Mouse (Mus musculus): ENCODE results near the gene Cd300lg. TPM values are rescaled to one million over a fixed set of nuclear protein-coding genes. Genes with fewer than 3 reads are reported as not detected.

The Cd300lg gene
- polyA plus RNA-seq, 2 experiments, result 0.38 to 0.56 TPM

GRCm38 (mm10) chr11:102015472-102015871, 25.8 kb upstream of the Cd300lg start:
- no peak overlapping the region for H3K4me2 ChIP-seq (ENCODE audit: low read depth)
- H3K36me3 ChIP-seq (replicated peaks; ENCODE audit: control insufficient read depth, insufficient read depth, low read depth), result no peaks in the 10 kb centered on the region
- H3K4me1 ChIP-seq (replicated peaks; ENCODE audit: control insufficient read depth in 2 of 2, insufficient read depth in 2 of 2, low read length in 1 of 2), result no peaks in the 10 kb centered on the region
- WGBS (ENCODE audit: insufficient replicate concordance), result 61% methylated on average over 6 of the region's 6 CpGs
- H3K9me3 ChIP-seq (ENCODE audit: control insufficient read depth, low read length), result no peaks in the 10 kb centered on the region
- H3K27ac ChIP-seq, result no peak overlapping the region
- no peaks in the 10 kb centered on the region for H3K27me3 ChIP-seq (ENCODE audit: control insufficient read depth, insufficient read depth, low read length)
- TF ChIP-seq CTCF (IDR thresholded peaks at IDR 0.05; ENCODE audit: low read depth), result no peak
- no peak for TF ChIP-seq EP300 (IDR thresholded peaks at IDR 0.05; ENCODE audit: low read depth)
- H3K9ac ChIP-seq (replicated peaks), result no peak overlapping the region
- no peak for ATAC-seq (ENCODE audit: insufficient read depth)
- DNase-seq (ENCODE audit: low read depth in 3 of 3, low spot score in 3 of 3), result no peak
- no peak overlapping the region for H3K4me3 ChIP-seq (ENCODE audit: insufficient read depth in 1 of 2, low read depth in 2 of 2, low read length in 2 of 2)

- Histone ChIP-seq H3K27ac (no peak overlapping the region), H3K9me3 (ENCODE audit: control insufficient read depth, low read length) (no peaks in the 10 kb centered on the region), H3K27me3 (ENCODE audit: control insufficient read depth, insufficient read depth, low read length) (no peaks in the 10 kb centered on the region), H3K4me2 (ENCODE audit: low read depth) (no peak overlapping the region), H3K36me3 (replicated peaks; ENCODE audit: control insufficient read depth, insufficient read depth, low read depth) (no peaks in the 10 kb centered on the region), H3K4me1 (replicated peaks; ENCODE audit: control insufficient read depth in 2 of 2, insufficient read depth in 2 of 2, low read length in 1 of 2) (no peaks in the 10 kb centered on the region), H3K9ac (replicated peaks) (no peak overlapping the region), H3K4me3 (ENCODE audit: insufficient read depth in 1 of 2, low read depth in 2 of 2, low read length in 2 of 2) (no peak overlapping the region)
- ATAC-seq (ENCODE audit: insufficient read depth) (no peak), DNase-seq (ENCODE audit: low read depth in 3 of 3, low spot score in 3 of 3) (no peak)
- WGBS (ENCODE audit: insufficient replicate concordance), result 52% methylated on average over 1 of the region's 1 CpGs
- TF ChIP-seq CTCF (IDR thresholded peaks at IDR 0.05; ENCODE audit: low read depth) (no peak), EP300 (IDR thresholded peaks at IDR 0.05; ENCODE audit: low read depth) (no peak)
Measured at GRCm38 (mm10) chr11:102016136-102016535, 25.2 kb upstream of the Cd300lg start.

GRCm38 (mm10) chr11:102019736-102020135, 21.6 kb upstream of the Cd300lg start:
- no peak for ATAC-seq (ENCODE audit: insufficient read depth)
- H3K36me3 ChIP-seq (replicated peaks; ENCODE audit: control insufficient read depth, insufficient read depth, low read depth), result no peaks in the 10 kb centered on the region
- WGBS (ENCODE audit: insufficient replicate concordance), result 61% methylated on average over 9 of the region's 9 CpGs

GRCm38 (mm10) chr11:102021196-102021595, 20.1 kb upstream of the Cd300lg start:
- peaks cover 15% of the 10 kb centered on the region for H3K27me3 ChIP-seq (ENCODE audit: control insufficient read depth, insufficient read depth, low read length)
- H3K9ac ChIP-seq (replicated peaks), result no peak overlapping the region
- DNase-seq (ENCODE audit: low read depth in 3 of 3, low spot score in 3 of 3), result no peak
- H3K36me3 ChIP-seq (replicated peaks; ENCODE audit: control insufficient read depth, insufficient read depth, low read depth), result no peaks in the 10 kb centered on the region
- H3K27ac ChIP-seq, result no peak overlapping the region
- H3K9me3 ChIP-seq (ENCODE audit: control insufficient read depth, low read length), result no peaks in the 10 kb centered on the region
- H3K4me1 ChIP-seq (replicated peaks; ENCODE audit: control insufficient read depth in 2 of 2, insufficient read depth in 2 of 2, low read length in 1 of 2), result no peaks in the 10 kb centered on the region
- TF ChIP-seq CTCF (IDR thresholded peaks at IDR 0.05; ENCODE audit: low read depth), result no peak
- no peak for TF ChIP-seq EP300 (IDR thresholded peaks at IDR 0.05; ENCODE audit: low read depth)
- H3K4me3 ChIP-seq (ENCODE audit: insufficient read depth in 1 of 2, low read depth in 2 of 2, low read length in 2 of 2), result no peak overlapping the region
- no peak overlapping the region for H3K4me2 ChIP-seq (ENCODE audit: low read depth)
- WGBS (ENCODE audit: insufficient replicate concordance), result 60% methylated on average over 5 of the region's 5 CpGs
- no peak for ATAC-seq (ENCODE audit: insufficient read depth)

More at GRCm38 (mm10) chr11:102019736-102020135, 21.6 kb upstream of the Cd300lg start:
- Histone ChIP-seq H3K4me1 (replicated peaks; ENCODE audit: control insufficient read depth in 2 of 2, insufficient read depth in 2 of 2, low read length in 1 of 2) (no peaks in the 10 kb centered on the region), H3K9ac (replicated peaks) (no peak overlapping the region), H3K27ac (no peak overlapping the region), H3K27me3 (ENCODE audit: control insufficient read depth, insufficient read depth, low read length) (no peaks in the 10 kb centered on the region; the same call in none of the 2 replicates), H3K4me3 (ENCODE audit: insufficient read depth in 1 of 2, low read depth in 2 of 2, low read length in 2 of 2) (no peak overlapping the region), H3K4me2 (ENCODE audit: low read depth) (no peak overlapping the region), H3K9me3 (ENCODE audit: control insufficient read depth, low read length) (no peaks in the 10 kb centered on the region)
- no peak for DNase-seq (ENCODE audit: low read depth in 3 of 3, low spot score in 3 of 3)
- no peak for TF ChIP-seq EP300 (IDR thresholded peaks at IDR 0.05; ENCODE audit: low read depth)
- TF ChIP-seq CTCF (IDR thresholded peaks at IDR 0.05; ENCODE audit: low read depth), result no peak

- Histone ChIP-seq H3K27ac (no peak overlapping the region), H3K4me3 (ENCODE audit: insufficient read depth in 1 of 2, low read depth in 2 of 2, low read length in 2 of 2) (no peak overlapping the region), H3K9me3 (ENCODE audit: control insufficient read depth, low read length) (no peaks in the 10 kb centered on the region), H3K36me3 (replicated peaks; ENCODE audit: control insufficient read depth, insufficient read depth, low read depth) (no peaks in the 10 kb centered on the region), H3K4me1 (replicated peaks; ENCODE audit: control insufficient read depth in 2 of 2, insufficient read depth in 2 of 2, low read length in 1 of 2) (no peaks in the 10 kb centered on the region; a peak in 1 of 4 replicates), H3K4me2 (ENCODE audit: low read depth) (no peak overlapping the region), H3K9ac (replicated peaks) (no peak overlapping the region), H3K27me3 (ENCODE audit: control insufficient read depth, insufficient read depth, low read length) (peaks cover 35% of the 10 kb centered on the region)
- 75% methylated on average over 13 of the region's 13 CpGs for WGBS (ENCODE audit: insufficient replicate concordance)
- ATAC-seq (ENCODE audit: insufficient read depth) (no peak), DNase-seq (ENCODE audit: low read depth in 3 of 3, low spot score in 3 of 3) (no peak)
- TF ChIP-seq EP300 (IDR thresholded peaks at IDR 0.05; ENCODE audit: low read depth) (no peak), CTCF (IDR thresholded peaks at IDR 0.05; ENCODE audit: low read depth) (no peak)
Measured at GRCm38 (mm10) chr11:102023406-102023805, 17.9 kb upstream of the Cd300lg start.
